Mouse (Mus musculus) G1E (cell line): ENCODE data around the gene Anxa11.
"Not testable (repeated sequence)": the region's sequence is repeated elsewhere in the genome, so short reads cannot be mapped to it uniquely, and the experiment has no call there.

ENCODE experiments used
- CTCF ChIP-seq: IDR thresholded peaks from 2 replicates; pipeline ENCODE4 v1.5.1; 2012; ENCODE audit warnings: low read depth, low read length, inconsistent platforms, mixed read lengths
- GATA1 ChIP-seq: IDR thresholded peaks from 2 replicates; pipeline ENCODE4 v1.6.1; 2012; ENCODE audit warnings: borderline replicate concordance, low read length, inconsistent platforms, mixed read lengths
- POLR2AphosphoS5 ChIP-seq: IDR thresholded peaks from 2 replicates; pipeline ENCODE4 v1.6.1; 2012; ENCODE audit warnings: low read depth, low read length, inconsistent platforms; ENCODE audit not compliant: insufficient replicate concordance

DNA sequence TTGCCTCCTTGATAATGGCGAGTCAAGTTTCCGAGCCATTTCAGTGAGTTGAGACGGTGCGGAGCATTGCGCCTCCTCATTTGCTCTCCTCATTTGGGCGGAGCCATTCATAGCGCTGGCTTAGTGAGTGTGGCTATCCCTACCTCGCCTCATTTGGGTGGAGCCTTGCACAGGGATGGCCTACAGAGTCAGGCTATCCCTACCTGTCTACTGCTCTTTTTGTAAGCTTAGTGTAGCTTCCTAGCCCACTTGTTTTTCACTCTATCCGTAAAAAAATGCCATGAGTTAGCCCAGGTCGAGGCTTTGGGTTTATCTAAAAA lies 85.6 kb downstream of the Anxa11 start, which contains the start of gene Tmem254a:
- TF ChIP-seq CTCF, GATA1, POLR2AphosphoS5: not testable (repeated sequence)
